Mouse (Mus musculus): ENCODE measurements at regions not wholly inside any gene's neighbourhood (a gene's known extent, or its start where the extent isn't known, plus 50 kb on each side); places are given as distances from the start of the nearest gene placed in this dataset.
"Not testable (repeated sequence)": the region's sequence is repeated elsewhere in the genome, so short reads cannot be mapped to it uniquely, and the experiment has no call there.

DNA sequence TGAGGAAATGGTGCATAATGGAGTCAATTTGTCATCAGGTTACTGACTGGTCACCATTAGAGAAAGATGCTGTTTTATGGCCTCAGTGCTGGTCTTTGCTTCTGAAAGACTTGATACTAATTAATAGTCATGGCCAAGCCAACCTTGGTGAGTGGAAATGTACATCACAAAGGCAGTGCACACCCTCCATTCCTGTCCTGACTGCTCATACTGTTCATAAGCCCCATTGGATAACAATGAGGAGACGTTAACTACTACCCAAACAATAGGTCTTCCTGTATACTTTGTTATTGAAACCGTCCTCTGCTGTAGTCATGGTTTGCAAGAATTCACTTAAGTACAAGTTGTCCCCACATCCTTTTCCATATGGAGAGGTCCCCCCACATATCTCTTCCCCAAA is 605.8 kb upstream of the Slc35b3 start:
- ATAC-seq, result no peak

GRCm38 (mm10) chr13:39537724-39538440 is 577.2 kb upstream of the Slc35b3 start:
- ATAC-seq, result no peak

DNA sequence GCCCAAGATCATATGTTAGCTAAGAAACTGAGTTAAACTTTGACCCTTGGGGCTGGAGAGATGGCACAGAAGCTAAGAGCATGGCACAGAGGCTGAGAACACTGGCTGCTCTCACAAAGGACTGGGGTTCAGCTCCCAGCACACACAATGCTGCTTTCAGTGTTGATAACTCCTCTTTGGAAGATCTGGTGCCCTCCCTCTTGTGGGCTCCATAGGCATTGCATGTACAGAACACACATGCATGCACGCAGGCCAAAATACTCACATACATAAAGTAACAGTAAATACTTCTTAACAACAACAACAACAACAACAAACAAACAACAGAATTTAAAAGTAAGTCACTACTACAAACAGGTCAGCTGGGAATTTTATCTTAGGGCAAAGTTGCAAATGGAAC is 565.8 kb upstream of the Slc35b3 start:
- no peak for ATAC-seq

DNA sequence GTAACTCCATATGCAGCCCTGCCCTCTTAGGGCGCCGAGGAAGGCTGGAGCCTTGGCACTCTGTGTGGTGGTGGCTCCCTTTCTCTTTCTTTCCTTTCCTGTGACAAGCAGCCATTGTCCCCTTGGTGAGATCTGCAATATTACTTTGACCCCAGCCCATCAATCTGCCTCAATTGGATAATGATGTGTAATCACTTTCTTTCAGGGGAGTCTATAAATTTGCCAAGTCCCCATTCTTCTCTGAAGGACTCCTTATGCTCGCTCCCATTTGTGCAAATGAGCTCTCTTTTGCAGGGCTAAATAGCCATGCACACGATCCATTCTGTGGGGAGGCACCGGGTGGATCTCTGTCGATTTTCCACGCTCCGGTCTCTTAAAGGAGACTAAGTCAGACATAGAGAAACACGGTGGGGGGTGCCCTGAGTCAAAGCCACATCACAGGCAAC is 563.2 kb upstream of the Slc35b3 start:
- ATAC-seq, result no peak

DNA sequence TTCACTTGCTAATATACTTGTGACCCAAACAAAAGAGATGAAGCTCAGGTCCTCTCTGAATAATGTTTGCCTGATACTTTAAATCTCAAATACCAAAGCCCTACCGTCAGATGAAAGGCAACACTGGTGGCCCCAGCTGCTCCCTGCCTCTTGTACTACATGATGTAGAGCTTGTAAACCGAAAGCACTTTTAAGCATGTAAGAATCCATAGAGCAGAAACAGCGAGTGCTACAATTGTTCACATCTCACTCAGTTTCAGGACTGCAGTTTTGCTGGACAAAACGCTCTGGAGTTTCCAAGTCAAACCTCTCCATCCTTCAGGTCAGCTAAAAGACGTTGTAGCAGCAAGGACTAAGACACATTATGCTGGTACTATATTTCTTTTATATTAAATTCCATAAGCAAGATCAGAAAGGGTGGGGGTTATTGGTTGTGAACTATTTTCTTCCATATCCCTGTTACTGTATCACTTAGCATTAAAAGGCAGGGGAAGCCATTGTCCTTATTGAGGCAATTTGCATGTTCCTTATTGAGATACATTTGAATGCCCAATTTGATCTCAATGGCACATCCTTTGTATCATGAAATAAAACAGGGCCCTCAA is 562.7 kb upstream of the Slc35b3 start:
- ATAC-seq, result no peak

- ATAC-seq, result no peak
Measured at GRCm38 (mm10) chr13:39520846-39521245, 560.2 kb upstream of the Slc35b3 start.

GRCm38 (mm10) chr13:39516106-39516505 is 555.4 kb upstream of the Slc35b3 start:
- no peak for ATAC-seq

DNA sequence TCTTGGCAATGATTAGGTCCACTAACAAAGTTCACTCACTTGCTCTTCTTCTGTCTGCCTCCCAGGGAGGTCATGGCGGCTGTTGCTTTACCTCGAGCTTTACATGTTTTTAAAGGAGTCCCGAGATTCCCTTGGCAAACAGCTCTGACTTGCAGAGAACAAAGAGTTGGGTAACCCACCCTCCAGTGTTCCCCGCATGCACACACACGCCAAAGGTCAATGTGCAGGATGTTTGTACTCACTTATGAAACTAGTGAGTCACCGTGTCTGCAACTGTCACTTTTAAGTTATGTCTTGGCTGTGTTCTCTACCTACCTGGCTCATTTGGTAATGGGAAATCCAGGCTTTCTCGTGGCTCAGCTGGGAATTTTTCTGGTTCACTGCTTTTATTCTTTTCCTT is 529.1 kb upstream of the Slc35b3 start:
- ATAC-seq, result no peak

GRCm38 (mm10) chr13:39472621-39473020 is 511.9 kb upstream of the Slc35b3 start:
- no peak for ATAC-seq

DNA sequence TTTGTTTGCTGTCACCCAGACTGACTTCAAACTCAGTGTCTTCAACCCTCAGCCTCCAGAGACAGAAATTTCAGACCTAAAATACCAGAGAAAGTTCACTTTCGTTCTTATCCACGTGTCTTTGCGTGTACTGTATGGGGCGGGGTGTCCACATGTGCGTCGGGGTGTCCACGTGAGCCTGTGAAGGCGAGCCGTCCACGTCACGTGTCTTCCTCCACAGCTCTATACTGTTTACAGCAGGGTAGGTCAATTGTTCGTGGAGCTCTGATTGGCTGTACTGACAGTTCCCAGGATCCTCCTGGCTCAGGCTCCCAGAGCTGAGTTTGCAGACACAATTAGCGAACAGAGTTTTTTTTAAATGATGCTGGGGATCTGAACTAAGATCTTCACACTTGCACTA is 481.1 kb upstream of the Slc35b3 start:
- ATAC-seq, result no peak

DNA sequence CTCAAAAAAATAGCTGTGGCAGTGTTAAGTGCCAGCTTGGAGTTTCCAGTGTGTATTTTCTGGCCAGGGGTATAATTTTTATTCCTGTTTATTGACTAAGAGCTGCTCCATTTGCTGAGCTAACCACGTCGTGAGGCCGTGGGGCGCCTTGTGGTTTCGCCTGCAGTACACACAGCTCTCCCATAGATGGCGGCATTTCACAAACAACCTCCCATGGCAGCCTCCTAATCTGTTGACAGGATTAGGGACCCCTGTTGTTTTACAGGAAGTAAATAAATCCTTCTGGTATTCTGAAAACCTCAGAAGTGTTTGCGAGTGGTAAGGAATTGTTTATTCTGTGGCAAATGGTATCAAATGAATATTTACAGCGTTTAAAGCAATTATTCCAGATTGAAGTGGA is 480.2 kb upstream of the Slc35b3 start:
- ATAC-seq, result no peak

DNA sequence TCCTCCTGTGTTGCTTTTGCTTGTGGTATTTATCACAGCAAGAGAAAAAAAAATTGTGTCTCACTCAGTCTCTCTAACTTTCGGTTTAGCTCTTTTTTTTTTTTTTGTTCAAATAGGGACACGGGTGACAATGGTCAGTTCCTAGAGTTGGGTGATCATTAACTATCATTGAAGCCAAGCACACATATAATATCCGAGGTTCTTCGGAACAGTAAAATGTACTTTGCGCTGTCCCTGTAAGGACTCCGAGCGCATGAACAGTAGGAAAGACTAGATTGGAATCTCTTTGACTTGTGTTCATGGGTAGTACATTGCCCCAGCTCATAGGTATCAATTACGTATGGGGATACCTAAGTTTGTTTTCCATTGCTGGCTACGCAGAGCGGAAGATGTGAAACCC is 479.7 kb upstream of the Slc35b3 start:
- ATAC-seq, result no peak

GRCm38 (mm10) chr13:39427996-39428395 is 467.3 kb upstream of the Slc35b3 start:
- ATAC-seq, result no peak

- no peak for ATAC-seq
Measured at GRCm38 (mm10) chr13:39425944-39426343, 465.3 kb upstream of the Slc35b3 start.

GRCm38 (mm10) chr13:39418127-39418526 is 457.5 kb upstream of the Slc35b3 start:
- no peak for ATAC-seq

GRCm38 (mm10) chr13:39411471-39412251 is 451.0 kb upstream of the Slc35b3 start:
- no peak for ATAC-seq

- no peak for ATAC-seq
Measured at GRCm38 (mm10) chr13:39392589-39392988, 431.9 kb upstream of the Slc35b3 start.

GRCm38 (mm10) chr13:39392151-39392550 is 431.5 kb upstream of the Slc35b3 start:
- ATAC-seq, result not testable (repeated sequence)

DNA sequence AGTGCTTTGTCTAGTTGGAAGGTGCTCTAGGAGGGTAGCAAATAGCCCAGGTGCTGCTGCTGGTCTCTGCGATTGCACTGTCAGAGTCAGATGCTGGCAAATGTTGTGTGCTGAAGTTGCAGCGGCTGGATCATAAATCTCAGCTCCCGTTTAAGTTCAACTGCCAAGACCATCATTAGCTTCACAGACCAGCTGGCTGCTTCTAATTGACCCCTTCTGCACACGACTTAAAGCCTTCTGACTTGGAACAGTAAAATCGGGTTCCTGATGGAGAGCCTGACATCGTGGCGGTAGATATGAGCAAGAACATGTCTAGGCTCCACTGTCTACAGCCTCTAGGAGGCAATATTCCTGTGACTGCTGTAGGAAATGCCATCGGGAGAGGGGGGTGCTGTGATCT is 416.0 kb upstream of the Slc35b3 start:
- no peak for ATAC-seq

- ATAC-seq, result no peak
Measured at GRCm38 (mm10) chr13:39376269-39376668, 415.6 kb upstream of the Slc35b3 start.

DNA sequence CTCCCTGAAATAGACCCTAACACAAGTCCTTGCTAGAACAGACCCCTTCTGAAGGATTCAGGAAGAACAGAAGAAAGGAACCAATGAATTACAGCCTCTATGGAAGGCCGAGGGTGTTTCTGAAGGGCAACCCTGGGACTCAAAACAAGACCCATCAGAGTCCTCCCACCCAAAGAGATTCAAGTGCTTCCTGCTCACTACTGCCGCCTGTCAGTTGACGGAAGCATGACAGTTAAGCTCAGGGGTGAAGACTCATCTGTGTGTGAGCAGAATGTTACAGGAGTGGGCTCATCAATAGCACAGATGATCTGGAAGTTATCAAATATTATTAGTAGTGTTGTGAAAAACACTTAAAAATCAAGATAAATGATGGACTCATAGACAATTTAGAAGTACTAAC is 411.9 kb upstream of the Slc35b3 start:
- ATAC-seq, result no peak

GRCm38 (mm10) chr13:39363637-39364036 is 403.0 kb upstream of the Slc35b3 start:
- ATAC-seq, result no peak

GRCm38 (mm10) chr13:39362536-39362935 is 401.9 kb upstream of the Slc35b3 start:
- no peak for ATAC-seq

- no peak for ATAC-seq
Measured at GRCm38 (mm10) chr13:39351606-39352005, 390.9 kb upstream of the Slc35b3 start.

Data from inflammation-experienced regulatory T-cells, adult 6 months (primary cell).